Mouse (Mus musculus) granulocyte monocyte progenitor cell, adult 5-6 weeks (primary cell): ENCODE measurements at regions not wholly inside any gene's neighbourhood (a gene's known extent, or its start where the extent isn't known, plus 50 kb on each side); places are given as distances from the start of the nearest gene placed in this dataset.

Source experiments
- ATAC-seq: replicated peaks from 2 replicates; pipeline ENCODE4 v1.8.0; 2016; ENCODE audit warnings: mild to moderate bottlenecking, moderate TSS enrichment, inconsistent platforms; ENCODE audit not compliant: poor library complexity, severe bottlenecking

- no peak for ATAC-seq
Measured at GRCm38 (mm10) chr1:163190841-163191240, 105.4 kb upstream of the Mroh9 start.

GRCm38 (mm10) chr1:163181851-163182250, 96.4 kb upstream of the Mroh9 start:
- no peak for ATAC-seq

GRCm38 (mm10) chr1:163177011-163177410, 91.5 kb upstream of the Mroh9 start:
- no peak for ATAC-seq

GRCm38 (mm10) chr1:163167051-163167450, 81.6 kb upstream of the Mroh9 start:
- ATAC-seq: no peak

- ATAC-seq: no peak
Measured at GRCm38 (mm10) chr1:163163636-163164035, 78.2 kb upstream of the Mroh9 start.

- no peak for ATAC-seq
Measured at GRCm38 (mm10) chr1:163159911-163160310, 74.4 kb upstream of the Mroh9 start.

GRCm38 (mm10) chr1:163158491-163158890, 73.0 kb upstream of the Mroh9 start:
- no peak for ATAC-seq

GRCm38 (mm10) chr1:163150203-163150855, 64.9 kb upstream of the Mroh9 start:
- ATAC-seq: peak; percentile 98

GRCm38 (mm10) chr1:163146641-163147040, 61.2 kb upstream of the Mroh9 start:
- no peak for ATAC-seq

- no peak for ATAC-seq
Measured at GRCm38 (mm10) chr1:163143113-163143512, 57.6 kb upstream of the Mroh9 start.

GRCm38 (mm10) chr1:163141471-163141870, 56.0 kb upstream of the Mroh9 start:
- no peak for ATAC-seq

- no peak for ATAC-seq
Measured at GRCm38 (mm10) chr1:163138179-163138578, 52.7 kb upstream of the Mroh9 start.
